Mouse (Mus musculus) frontal cortex, postnatal 14 days (tissue): ENCODE results near the gene Atp6v0d1.
A peak's percentile ranks its signal among the peaks of the same experiment; 100 is the strongest.
"Not testable (repeated sequence)": the region's sequence is repeated elsewhere in the genome, so short reads cannot be mapped to it uniquely, and the experiment has no call there.

ENCODE experiments used
- DNase-seq, 2 experiments: peaks; one replicate each; pipeline ENCODE4 v3.0.0; 2022; ENCODE audit warnings: low spot score in 2 of 2

The Atp6v0d1 gene

GRCm38 (mm10) chr8:105565952-105566702 is at the start of gene Atp6v0d1:
TSS of gene Atp6v0d1 (minus strand) at chr8:105566047.
- DNase-seq: peak; percentile 99

GRCm38 (mm10) chr8:105613830-105614511 is 48.1 kb upstream of the Atp6v0d1 start:
- no peak for DNase-seq

DNA sequence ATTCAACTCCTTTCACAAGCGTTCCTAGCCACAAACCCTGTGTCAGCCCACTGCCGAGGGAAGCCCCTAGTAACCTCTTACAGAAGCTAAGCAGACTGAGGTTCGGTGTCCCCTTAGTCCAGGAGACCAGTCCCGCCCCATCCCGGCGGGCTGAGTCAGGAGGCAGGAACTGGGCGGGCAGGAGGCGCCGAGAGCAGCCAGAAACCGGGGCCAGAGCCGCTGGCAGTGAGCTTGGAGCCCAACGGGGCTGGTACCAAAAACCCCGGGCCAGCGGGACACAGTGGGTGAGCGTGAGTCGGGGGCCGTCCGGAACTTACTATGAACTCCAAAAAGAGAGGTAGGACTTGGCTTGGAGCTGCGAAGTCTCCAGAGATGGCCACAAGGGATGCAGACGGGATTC is 47.2 kb upstream of the Atp6v0d1 start:
- DNase-seq: no peak

DNA sequence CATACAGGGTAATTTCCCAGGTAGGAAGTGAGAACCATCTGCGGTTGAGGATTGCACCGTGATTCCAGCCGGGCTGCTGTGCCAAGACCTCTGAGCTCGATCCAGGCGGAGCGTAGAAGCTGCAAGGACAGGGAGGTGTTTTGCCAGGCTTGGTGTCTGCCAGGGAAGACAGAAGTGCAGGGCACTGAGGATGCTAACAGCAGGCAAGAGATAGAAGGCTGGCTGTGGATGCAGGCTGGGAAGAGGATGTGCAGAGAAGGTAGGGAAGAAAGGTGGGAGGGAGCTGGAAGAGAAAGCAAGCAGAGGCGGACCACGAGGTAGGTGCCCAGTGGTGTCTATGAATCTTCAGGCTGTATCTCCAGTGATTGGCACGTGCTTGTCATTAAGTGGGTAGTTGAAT is 46.0 kb upstream of the Atp6v0d1 start:
- no peak for DNase-seq

GRCm38 (mm10) chr8:105609771-105610170 is 43.9 kb upstream of the Atp6v0d1 start:
- DNase-seq: no peak

DNA sequence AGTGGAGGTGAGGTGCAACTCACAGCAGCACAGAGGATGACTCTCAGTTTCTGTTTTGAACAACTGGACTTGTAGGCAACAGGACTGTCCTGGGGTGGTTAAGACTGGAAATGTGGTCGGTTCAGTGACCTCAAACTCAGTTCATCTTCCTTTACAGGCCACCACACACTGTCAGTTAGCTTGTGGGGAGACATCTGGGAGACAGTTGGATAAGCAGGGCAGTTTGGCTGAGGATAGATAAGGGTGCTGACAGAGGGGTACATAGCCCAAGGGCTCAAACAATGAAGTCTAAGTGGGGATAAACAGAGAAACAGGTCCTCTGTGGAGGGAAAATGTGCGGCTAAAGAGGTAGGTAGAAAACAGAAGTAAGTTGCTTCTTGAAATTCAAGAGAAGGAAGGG is 43.5 kb upstream of the Atp6v0d1 start:
- DNase-seq: no peak

DNA sequence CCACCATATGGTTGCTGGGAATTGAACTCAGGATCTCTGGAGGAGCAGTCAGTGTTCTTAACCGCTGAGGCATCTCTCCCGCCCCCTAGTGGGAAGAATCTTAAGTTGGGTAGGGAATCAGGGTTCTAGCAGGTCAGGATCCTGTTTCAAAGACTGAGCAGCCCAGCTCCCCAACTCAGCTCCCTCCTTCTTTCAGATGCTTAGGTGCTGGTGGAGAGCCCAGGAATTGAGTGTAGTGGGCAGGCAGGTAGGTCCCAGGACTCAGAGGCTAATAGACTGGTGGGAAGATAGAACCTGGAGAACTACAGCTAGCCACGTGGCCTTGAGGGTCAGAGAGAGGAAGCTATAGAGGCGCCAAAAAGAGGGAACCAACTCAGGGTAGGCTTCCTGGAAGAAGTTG is 41.8 kb upstream of the Atp6v0d1 start:
- no peak for DNase-seq

DNA sequence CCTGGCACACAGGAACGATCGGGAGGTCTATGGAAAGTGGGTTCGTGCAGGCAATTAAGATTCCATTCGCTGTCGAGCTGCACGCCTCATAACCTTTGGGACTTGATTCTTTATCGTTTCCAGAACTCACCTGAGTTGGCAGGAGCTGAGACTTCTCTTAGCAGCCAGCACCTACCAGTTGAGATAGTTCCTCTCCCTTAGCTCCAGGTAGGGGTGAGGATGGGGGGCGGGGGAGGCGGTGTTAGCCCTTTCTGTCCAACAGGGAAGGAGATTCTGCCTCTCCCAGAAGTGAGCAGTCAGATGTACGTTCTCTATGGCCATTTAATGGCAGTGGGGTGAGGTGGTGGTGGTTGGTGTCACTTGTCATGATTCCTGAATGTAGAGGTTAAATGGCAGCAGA is 41.2 kb upstream of the Atp6v0d1 start:
- DNase-seq: no peak

DNA sequence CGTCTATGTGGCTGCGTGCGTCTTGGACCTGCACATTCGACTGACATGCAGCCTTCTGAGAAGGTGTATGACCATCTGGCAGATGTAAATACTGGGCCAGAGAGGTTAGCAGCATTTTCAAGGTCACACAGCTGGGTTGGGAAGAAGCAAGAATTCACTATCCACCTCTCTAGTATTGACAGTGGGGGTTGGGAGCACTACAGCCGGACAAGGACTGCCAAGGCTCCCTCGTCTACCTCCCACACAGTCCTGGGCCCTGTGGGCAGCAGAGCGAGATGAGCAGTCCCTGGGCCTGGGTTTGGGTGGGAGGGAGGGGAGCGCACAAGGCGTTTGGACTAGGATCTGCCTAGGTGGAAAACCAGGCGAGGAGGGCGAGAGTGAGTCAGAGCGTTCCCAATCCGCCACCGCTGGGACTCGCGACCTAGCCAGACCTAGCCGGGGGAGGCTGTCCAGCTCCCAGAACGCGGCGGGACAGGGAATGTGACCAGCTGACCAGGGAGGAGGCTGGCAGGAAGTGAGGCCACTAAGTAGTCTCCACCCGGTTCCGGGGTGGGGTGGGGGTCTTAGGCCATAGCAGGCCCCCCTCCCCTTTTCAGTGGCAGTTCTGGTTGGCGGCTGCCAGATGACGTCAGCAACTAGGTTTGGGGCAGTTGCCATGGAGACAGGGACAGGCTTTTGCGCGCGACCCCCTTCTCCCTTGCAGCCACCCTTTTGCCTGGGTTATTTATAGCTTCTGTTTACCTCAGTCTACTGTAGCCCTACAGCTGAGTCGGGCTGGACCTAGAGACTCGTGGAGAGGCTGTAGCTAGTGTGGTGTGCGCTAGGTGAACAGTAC is 40.6 kb upstream of the Atp6v0d1 start:
- DNase-seq: peak; percentile 81 to 88

- peak in 1 of 2 experiments; percentile 42 for DNase-seq
Measured at GRCm38 (mm10) chr8:105605491-105606188, 39.8 kb upstream of the Atp6v0d1 start.

- peak; percentile 57 to 67 for DNase-seq
Measured at GRCm38 (mm10) chr8:105604804-105605381, 39.0 kb upstream of the Atp6v0d1 start, which contains the start of gene Ripor1. TSS of gene Ripor1 (plus strand) at chr8:105605255.

- not testable (repeated sequence) for DNase-seq
Measured at GRCm38 (mm10) chr8:105602540-105602939, 36.7 kb upstream of the Atp6v0d1 start.

DNA sequence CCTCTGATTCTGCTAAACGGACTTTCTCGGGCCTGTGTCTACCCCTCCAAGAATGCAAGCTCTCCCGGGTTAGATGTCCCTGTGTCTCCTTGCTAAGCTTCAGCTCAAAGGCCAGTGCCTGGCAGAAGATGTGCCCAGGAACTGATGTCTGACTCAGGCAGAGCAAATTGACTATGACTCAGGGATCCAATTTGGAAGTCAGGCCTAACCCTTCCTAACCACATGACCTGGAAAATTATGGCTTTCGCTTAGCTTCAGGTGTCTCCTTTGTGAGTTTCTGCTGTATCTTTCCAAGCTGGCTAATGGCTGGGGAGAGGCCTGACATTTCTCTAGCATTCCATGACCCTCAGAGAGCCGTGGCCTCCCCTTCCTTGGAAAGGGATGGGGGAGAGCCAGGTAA is 35.5 kb upstream of the Atp6v0d1 start:
- no peak for DNase-seq

DNA sequence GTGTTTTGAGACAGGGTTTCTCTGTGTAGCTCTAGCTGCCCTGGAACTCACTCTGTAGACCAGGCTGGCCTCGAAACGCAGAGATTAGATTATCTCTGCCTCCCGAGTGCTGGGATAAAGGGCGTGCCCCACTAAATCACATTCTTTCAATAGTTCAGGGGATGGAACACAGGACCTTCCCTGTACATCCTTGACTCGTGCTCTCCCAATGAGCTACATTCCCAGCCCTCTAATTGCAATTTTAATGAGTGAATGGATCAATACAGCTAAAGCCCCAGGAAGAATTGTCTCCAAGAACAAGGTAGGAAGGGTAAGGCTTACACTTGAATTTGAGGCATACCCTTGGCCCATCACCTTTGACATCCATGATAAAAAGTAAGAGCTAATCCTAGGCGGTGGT is 32.9 kb upstream of the Atp6v0d1 start:
- no peak for DNase-seq

DNA sequence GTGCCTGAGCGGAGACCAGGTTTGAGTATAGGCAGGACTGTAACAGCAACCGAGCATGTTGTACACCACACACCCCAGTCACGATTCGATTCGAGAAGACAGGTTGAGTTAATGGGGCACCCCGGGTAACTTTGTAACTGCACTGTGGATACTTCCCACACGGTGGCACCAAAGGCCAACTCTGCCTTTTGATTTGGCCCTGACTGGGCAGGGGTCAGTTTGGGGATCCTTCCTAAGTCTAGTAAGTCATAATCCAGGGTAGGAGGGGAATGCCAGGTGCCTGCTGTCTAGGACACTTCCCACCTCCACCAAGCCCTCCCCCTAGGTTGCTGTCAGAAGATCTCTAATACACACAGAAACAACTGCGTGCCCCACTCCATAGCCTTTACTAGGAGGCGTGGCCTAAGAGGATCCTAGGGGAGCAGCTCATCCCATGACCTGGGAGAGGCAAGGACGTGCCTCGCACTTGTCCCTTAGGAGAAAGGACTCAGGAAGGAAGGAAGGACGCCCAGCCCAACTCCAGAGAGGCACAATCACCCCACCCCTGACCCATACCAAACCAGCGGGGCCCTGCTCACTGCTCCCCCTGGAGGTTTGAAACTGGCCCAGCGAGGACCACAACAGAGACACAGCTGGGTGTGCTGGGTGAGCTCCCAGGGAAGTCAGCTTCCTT is 30.7 kb upstream of the Atp6v0d1 start:
- no peak for DNase-seq

- no peak for DNase-seq
Measured at GRCm38 (mm10) chr8:105594451-105595242, 28.8 kb upstream of the Atp6v0d1 start.

DNA sequence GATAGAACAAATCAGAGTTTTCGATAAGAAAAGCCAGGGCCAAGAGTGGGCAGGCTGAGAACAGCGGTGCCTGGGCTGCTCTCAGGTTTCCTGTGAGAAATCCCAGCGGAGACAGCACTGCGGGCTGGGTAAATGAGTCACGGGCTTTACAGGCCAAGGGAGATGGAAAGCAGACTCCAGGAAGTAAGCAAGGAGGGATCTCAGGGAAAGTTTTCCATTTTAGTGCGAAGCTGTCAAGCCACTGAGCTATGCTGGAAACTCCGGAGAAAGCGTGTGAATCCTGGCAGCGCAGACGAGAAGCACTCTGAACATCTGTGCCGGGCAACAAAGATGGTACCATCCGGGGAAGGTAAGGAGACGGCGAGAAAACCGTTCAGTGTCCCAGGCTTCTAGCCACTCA is 28.0 kb upstream of the Atp6v0d1 start:
- peak in 1 of 2 experiments; percentile 20 for DNase-seq

DNA sequence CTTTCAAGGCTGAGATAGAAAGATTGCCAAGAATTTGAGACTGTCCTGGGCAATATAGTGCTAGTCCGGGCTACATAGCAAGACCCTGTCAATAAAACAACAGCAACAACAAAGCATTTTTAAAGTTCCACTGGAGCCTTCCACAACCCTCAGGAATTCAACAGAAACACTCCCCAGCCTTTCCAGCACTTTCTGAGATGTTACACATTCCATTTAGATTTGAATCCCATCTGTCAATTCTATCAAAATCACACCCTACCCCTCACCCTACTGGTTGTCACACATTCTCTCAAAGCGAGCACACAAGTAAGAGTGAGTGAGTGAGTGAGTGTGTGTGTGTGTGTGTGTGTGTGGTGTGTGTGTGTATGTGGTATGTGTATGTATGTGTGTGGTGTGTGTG is 26.6 kb upstream of the Atp6v0d1 start:
- DNase-seq: no peak

DNA sequence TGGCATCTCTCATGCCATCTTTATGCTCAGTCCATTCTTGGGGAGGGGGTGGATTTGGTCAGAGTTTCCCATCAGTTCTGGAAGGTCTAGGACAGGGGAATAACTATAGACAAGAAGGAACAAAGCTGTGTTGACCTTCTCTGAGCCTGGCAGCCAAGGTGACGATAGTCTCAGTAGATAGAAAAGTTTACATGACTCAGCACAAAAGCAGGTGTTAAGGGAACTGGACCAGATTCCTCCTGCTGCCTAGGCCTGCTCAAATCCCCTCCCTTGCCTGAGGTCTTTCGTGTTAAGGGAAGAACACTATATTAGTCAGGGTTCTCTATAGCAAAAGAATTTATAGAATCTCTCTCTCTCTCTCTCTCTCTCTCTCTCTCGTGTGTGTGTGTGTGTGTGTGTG is 13.9 kb upstream of the Atp6v0d1 start:
- no peak for DNase-seq

DNA sequence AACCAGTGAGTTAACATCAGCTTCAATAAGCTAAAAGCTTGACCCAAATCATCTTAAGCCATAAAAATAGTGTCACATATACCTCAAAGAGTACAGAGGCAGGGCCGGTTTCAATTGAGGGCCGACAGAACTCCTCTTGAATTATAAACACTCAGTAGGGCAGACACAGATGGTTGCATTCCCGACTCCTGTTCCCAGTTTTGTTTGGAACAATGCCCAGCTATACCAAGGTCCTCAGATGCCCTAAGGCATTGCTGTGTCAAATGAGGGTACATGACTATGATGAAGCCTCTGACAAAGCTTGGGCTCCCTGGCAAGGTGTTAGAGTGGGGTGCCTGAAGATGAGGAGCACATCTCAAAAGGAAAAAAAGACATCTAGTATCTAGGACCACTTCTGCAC is 9.7 kb upstream of the Atp6v0d1 start:
- DNase-seq: no peak
